Mouse (Mus musculus) adrenal gland, adult 2 months (tissue): ENCODE measurements around the gene Zc3h15. TPM values are rescaled to one million over a fixed set of nuclear protein-coding genes. Genes with fewer than 3 reads are reported as not detected.
A peak's percentile ranks its signal among the peaks of the same experiment; 100 is the strongest.
"Not testable (repeated sequence)": the region's sequence is repeated elsewhere in the genome, so short reads cannot be mapped to it uniquely, and the experiment has no call there.

Experiments used
- DNase-seq: peaks from one replicate; pipeline ENCODE4 v3.0.0; 2021
- long read RNA-seq: library from polyadenylated mRNA; stranded (forward); transcript quantifications from one replicate; pipeline ENCODE4 v2.0.0, GENCODE M21; 2021
- polyA plus RNA-seq: library from polyadenylated mRNA; depleted of rRNA; stranded (reverse); fragments of >200 nt; gene quantifications from 2 replicates; pipeline ENCODE4 v1.2.3, GENCODE M21; 2012; rRNA removed
- total RNA-seq, 2 experiments: library from RNA; stranded (reverse); gene quantifications; 2 replicates each; pipeline ENCODE4 v1.2.3; 2021

Zc3h15 gene
- total RNA-seq: 100 to 1,000 TPM in 1 of 2 experiments, 10 to 100 TPM in 1; 78.7 to 115 TPM
- polyA plus RNA-seq: 6.6 and 12.7 TPM in 2 replicates
- long read RNA-seq, transcript Zc3h15-201 (10 exons, 2,111 nt): major isoform, 67 of 68 reads
- long read RNA-seq, partial matches to known transcripts: 1 of 68 reads
- long read RNA-seq, other reads (novel, unspliced or antisense): 0 of 68 reads

DNA sequence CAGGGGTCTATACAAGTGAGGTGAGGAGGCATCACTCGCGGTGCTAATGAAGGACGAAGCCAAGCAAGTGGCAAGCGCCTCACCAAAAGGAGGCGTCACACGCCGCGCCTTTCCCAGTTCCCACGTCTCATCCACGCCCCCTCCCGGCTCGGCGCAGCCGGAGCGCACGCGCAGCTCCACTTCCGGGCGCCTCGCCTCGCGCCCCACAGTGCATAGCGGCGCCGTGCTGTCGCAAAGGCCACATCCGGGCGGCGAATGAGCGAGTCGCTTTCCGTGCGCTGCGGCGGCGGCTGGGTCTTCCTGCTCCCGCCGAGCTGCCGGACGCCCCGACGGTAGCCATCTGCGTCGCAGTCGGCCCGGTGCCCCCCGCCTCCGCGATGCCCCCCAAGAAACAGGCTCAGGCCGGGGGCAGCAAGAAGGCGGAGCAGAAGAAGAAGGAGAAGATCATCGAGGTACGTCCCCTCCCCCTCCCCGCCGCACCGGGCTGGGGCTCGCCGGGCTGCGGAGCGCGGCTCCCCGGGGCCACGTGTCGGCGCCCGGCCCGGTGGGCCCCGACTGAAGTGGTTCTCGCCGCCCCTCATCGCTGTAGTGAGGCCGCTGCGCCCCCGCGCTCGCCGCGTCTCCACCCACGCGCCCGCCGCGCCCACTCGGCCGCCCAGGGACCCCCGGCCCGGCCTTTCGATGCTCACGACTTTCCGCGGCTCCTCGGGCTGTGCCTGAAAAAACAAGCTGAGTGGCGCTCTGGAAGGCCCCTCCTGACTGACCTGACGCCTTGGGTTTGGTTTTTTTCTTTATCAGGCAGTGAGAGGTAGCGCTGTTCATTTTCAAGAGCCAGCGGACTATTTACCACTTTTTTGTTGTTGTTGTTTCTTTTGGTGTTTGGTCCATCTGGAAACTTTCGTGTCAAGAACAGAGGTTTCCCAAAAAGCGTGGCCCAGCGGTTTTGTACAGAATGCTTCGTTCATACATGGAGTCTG is at the start of gene Zc3h15:
Gene Zc3h15 (plus strand): TSS at position 160 of the 977 bp plus-strand sequence.
- DNase-seq: peak; percentile 96

GRCm38 (mm10) chr2:83620558-83621367 is 23.5 kb upstream of the Zc3h15 start:
- DNase-seq: no peak

DNA sequence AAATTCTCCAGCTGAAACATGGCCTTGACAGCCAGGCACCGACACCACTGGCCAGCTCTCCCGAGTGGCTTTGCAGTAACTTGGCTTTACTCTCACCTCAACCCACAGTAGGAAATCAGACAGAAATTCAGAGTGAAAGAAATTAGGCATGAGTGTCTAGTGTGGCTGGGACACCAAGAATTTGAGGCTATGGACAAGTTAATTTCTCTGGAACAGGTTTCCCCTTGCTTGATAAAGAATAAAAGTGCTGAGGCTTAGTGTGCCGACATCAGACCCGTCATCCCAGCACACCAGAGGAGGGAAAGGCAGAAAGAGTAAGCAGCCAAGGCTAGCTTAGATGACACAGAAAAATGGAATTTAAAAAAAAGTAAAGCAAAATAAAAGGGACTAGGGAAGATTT is 22.7 kb upstream of the Zc3h15 start:
- peak; percentile 39 for DNase-seq

DNA sequence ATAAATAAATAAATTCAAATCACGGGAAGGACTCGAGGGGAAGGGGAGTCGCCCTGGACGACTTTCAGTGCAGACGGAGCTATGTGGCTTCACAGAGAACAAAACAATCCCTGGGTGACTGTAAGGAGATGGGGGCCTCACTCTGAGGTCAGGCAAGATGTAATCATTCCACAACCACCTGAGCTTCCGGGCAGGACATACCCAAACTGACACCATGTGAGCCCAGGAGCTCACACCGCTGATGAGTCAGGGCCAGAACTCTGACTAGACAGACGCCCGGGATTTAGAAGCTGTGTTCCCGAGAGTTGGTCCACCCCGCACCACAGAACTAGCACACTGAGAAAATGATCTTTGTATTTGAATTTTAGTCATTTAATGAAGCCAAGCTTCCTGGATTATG is 21.4 kb upstream of the Zc3h15 start:
- no peak for DNase-seq

DNA sequence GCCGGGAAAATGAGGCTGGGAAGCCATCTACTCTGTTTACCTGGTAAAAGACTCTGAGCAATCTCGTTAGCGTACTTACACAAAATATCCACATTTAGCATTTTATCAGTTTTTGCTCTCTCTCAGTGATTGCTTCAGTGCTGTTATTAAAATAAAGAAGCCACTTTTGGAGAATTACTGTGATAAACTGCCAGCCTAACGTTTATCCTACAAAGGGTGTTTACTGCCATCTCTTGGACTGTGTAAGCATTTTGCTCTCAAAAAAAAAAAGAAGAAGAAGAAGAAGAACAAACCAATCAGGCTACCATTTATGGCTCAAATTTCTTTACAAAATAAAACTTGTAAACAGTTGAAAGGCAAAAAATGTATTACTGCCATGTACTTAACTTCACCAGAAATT is 20.2 kb upstream of the Zc3h15 start:
- DNase-seq: no peak

DNA sequence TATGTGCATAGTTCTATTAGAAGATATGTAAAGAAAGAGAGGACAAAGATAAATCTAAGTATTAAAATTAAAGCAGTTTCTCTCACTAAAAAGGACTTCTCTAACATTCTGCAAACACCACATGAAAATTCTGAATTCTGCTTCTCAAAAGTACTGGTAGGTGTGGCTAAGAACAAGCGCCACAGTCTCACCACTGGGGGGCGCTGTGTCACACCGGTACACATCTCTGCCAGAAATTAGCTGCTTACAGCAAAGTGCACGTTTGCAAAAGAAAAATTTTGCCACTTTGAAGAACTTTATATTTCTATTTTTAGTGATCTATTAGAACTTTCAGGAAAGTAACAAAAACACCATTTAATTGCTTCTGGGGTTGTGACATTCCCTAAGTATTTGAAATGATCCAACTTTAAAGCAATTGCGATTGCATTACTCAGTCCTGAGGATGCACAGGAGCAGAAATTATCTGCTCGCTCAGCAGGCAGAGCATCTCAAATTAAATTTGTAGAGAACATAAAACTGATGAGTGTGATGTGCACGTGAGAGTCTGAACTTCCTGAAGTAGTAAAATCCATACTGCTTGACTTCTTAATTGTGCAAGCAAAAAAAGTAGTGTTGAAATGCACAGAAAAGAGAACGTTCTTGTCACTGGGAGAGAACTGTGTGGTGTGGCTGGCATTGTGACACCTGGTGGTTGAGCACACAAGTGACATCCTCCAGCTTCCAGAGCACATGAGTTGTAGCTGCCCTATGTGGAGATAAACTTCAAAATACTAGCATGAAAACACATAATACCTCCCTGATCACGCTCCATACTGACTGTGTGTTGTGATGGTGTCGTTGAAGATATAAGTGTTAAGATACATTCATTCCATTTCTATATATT is 18.8 kb upstream of the Zc3h15 start:
- DNase-seq: peak; percentile 74

DNA sequence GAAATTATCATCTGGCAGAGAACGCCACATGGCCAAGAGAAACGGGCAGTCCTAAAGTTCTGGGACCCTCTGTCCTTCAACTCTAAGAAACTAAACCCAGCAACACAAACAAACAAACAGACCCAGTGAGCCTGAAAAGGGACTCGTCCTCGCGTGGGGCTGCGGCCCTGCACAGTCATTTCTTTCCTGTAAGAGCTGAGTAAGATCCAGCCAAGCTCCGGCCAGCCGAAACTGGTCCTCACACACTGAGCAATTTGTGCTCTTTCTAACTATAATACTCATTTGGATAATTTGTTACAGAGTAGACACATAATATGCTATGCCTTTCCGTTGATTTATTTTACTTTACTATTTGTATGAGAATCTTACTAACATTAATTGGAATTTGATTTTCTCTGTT is 17.4 kb upstream of the Zc3h15 start:
- DNase-seq: no peak

- DNase-seq: no peak
Observed at GRCm38 (mm10) chr2:83627495-83627894, 16.7 kb upstream of the Zc3h15 start.

- DNase-seq: no peak
Observed at GRCm38 (mm10) chr2:83627932-83628331, 16.3 kb upstream of the Zc3h15 start.

- no peak for DNase-seq
Observed at GRCm38 (mm10) chr2:83641993-83642392, 2.2 kb upstream of the Zc3h15 start.

GRCm38 (mm10) chr2:83648916-83649315 is 4.7 kb downstream of the Zc3h15 start:
- DNase-seq: no peak

DNA sequence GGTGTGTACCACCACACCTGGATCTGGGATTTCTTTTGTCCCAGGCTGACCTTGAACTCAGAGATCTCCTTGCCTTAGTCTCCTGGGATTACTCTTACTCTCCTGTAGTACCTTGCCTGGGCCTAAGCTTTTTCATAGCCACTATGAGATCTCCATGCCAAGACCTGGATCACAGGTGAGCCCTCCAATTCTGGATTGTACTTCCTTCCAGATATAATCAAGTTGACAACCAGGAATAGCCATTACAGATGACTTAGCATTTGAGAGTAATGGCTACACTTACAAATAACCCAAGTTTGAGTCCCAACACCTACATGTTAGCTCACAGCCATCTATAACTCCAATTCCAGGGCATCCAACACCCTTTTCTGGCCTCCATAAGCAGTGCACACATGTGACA is 8.4 kb downstream of the Zc3h15 start:
- DNase-seq: no peak

- DNase-seq: no peak
Observed at GRCm38 (mm10) chr2:83659279-83659678, 15.0 kb downstream of the Zc3h15 start.

- no peak for DNase-seq
Observed at GRCm38 (mm10) chr2:83660114-83660513, 15.9 kb downstream of the Zc3h15 start.

DNA sequence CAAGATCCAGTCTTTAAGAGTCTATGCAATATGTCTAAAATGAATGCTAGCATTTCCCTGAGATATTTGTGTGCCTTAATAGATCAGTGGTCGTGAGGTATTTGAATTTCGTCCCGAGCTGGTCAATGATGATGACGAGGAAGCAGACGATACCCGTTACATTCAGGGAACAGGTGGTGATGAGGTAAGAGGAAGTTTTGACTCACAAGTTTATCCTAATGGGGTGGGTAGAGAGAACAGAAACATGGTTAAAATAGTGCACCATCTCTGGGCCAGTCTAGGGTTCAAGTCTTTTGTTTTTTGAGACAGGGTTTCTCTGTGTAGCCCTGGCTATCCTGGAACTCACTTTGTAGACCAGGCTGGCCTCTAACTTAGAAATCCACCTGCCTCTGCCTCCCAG is 17.1 kb downstream of the Zc3h15 start:
- DNase-seq: no peak

DNA sequence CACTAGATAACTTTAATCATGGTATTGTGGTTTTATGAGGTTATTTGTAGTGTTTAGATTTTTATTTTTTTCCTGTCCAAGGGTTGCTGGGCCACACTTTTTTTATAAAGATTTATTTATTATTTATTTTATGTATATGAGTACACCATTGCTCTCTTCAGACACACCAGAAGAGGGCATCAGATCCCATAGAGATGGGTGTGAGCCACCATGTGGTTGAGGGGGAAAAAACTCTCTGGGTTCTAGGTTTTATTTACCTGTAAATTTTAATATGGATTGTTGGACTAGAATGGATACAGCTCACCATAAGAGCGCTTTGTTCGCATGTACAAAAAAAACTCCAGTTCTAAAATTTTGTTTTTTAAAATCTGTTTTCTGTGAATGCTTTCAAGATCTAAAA is 20.8 kb downstream of the Zc3h15 start:
- not testable (repeated sequence) for DNase-seq

DNA sequence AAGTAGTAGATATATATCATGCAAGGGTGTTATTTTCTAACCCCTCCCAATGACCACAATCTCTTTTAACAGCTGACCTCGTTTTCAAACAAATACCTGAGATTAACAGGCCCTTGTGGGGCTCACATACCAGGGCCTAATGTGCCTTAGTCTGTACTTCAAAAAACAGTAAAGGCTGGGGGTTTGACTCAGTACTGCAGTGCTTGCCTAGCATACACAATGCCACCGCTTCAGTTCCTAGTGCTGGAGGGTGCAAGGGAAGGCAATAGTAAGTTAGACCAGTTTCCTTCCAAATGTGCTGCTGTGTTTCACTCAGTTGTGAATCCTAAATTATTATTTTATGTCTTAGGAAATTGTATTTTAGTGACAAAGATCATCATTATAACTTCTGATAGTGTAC is 23.2 kb downstream of the Zc3h15 start:
- DNase-seq: no peak

DNA sequence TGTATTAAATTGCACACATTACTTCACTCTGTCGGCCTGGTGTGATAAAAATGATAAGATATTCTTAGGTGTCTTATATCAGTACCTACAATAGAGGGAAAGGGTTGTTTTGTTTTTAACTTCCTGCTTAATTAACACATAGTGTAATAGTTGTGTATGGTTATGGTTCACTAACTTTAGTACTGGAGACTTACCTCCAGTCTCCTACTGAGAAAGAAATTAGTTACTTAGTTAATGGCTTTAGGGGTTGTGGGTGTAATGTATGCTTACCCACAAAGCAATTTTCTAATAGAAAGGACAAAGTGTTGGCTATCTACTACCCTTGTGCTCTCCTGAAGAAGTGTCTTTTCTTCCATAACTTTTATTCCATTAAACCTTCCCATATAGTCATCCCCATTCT is 23.8 kb downstream of the Zc3h15 start:
- no peak for DNase-seq

DNA sequence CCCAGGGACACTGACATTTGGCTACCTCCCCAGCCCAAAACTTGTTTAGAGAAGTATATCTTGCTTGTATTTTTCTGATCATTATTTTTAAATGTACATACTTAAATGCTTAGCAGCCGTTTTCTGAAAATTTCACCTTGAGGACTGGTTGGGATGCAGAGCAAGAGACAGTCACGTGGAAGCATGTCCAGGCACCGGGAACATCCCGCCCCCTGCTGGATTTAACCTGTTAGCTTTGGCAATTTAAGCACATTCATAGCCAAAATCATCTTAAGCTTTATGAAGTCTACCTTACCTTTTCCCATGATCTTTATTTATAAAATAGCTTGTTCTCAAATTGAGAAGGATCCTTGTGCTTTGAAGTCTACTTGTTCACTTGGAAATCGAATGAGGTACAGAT is 25.8 kb downstream of the Zc3h15 start:
- DNase-seq: no peak

DNA sequence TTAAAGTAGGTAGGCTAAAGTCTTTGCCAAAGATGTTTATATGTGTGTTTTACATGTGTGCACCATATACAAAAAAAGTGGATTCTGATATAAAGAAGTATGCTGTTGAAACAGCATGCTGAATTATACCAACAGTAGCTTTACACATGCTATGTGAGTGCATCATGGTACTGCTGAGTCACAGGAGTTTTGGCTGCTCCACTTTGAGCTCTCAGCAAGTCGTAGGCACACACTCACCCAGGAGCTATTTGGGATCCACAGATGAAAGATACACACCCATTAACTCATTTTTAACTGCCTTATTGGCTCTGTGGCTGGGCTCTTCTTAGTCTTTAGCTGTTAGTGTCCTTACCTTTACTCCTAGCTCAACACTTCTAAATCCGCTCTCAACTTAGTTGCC is 27.6 kb downstream of the Zc3h15 start:
- peak; percentile 49 for DNase-seq

DNA sequence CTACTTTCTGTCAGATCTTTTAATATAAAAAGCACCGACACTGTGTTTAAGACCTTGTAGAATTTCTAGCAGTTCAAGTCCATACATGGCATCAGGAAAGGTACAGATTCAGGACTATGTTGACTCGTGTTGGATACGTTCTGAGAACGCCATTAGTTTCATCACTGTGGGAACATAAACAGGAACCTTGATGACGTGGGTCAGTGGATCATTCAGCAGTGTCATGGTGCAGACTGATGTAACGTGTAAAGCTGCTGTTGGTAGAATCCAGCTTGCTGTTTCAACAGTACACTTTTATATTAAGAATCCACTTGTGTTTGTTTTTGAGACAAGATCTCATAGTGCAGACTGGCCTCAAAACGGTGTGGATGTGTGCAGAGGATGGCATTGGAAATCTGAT is 28.8 kb downstream of the Zc3h15 start:
- DNase-seq: no peak

DNA sequence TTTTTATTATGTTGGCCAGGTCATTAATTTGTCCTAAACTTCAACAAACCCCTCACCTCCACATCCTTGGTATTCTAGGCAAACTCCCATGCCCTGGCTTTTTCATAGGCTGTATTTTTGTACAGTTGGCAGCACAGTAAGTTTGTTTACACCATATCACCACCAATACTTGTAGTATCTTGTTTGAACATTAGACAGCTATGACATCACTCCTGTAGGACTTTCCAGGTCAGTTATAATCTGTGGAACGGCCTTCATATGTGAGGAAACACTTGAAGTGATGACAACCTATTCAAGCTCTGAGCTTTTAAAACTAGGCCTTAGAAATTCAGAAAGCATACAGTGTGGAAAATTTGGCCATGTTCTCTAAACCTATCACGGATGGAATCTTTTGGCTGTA is 29.6 kb downstream of the Zc3h15 start:
- no peak for DNase-seq
